Mouse (Mus musculus) c-Kit-positive CD71-positive TER-119-negative erythroid progenitor cells, embryonic 14.5 days (primary cell): Measurements from ENCODE around the gene Dync1i2.

Source experiments
- DNase-seq: peaks from one replicate; pipeline ENCODE4 v3.0.0-alpha.2; 2013; ENCODE audit warnings: low read depth

Dync1i2 gene

DNA sequence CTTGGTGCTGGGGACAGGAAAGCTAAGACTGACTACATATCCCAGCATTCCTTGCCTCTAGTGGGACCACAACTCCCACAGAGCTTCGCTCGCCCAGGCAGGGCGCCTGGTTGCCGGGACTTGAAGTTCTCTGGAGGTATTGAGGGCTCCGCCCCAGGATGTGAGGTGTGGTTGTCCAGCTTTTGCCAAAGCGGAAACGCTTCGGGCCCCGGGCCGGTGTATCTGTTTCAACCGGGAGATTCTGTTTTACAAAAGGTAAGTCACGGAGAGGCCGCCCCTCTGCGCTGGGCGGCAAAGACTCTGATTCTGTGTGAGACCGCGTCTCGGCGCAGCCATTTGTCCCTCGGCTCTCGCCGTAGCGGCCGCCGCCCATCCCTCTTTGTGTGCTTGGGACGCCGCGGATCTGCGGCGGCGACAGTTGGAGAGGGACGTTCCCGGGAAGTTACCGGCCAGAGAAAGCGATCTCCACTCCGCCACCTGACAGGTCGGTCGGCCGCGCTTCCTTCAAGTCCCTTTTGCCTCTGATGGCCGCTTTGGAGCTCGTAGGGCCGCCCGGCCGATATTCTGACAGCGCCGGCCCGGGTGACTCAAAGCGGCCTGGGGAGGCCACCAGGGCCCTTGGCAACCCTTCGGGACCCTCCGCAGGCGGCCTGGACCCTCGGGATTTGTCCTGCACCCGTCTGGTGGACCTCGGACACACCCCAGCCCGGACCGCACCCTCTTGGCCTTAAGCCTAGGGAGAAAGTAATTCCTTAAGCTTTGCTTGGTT, at the start of gene Dync1i2:
Dync1i2 (plus strand) TSS at position 116 of the 769 bp plus-strand sequence.
- DNase-seq, result peak; percentile 91

DNA sequence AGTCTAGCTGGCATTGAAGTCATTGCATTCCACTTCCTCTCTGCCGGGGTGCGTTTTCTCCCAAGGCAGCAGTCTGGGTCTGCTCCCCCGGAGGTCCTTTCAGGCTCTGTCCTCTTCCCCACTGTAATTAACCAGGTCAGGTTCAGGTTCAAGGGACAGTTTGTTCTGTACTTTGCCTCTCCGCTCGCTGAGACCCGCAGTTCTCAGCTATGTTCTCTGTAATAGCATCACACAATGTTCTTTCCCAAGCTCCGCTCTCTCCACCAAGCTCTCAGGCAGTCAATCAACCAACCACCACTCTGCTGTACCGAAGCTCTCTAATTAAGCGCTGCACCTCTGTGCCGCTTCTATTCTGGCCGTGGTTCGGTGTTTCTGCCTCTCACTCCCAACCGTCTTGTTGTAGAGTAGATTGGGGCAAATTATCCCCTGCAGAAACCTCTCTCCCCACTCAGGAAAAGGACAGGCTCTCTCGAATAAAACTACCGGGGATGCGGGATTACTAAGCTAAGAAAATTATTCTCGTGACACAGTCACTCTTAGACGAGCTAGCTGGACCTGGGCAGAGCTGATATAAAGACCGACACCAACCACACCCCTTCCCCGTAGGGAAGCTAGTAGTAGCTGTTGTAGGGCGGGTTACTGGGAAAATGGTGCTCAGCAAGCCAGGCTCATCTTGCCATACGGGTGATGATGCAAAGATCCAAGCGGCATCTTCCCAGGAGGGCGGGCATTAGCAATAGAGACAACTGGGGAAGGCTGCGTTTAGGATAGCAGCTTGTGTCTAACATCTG, 48.5 kb upstream of the Dync1i2 start:
- DNase-seq, result no peak

DNA sequence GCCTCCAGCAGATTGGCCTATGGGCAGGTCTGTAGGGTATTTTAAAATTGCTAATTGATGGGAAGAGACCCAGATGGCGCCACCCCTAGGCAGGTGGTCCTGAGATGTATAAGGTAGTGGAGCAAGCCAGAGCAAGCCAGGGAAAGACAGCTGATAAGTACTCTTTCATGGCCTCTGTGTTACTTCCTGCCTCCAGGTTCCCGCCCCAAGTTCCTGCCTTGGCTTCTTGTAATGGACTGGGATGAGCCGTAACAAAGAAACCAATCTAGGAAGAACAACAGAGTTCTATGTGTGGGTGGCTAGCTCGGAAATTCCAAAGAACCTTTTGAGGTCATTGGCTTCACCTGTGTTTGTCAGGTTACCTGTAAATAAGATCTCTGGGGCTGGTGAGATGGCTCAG, 44.3 kb upstream of the Dync1i2 start:
- no peak for DNase-seq

DNA sequence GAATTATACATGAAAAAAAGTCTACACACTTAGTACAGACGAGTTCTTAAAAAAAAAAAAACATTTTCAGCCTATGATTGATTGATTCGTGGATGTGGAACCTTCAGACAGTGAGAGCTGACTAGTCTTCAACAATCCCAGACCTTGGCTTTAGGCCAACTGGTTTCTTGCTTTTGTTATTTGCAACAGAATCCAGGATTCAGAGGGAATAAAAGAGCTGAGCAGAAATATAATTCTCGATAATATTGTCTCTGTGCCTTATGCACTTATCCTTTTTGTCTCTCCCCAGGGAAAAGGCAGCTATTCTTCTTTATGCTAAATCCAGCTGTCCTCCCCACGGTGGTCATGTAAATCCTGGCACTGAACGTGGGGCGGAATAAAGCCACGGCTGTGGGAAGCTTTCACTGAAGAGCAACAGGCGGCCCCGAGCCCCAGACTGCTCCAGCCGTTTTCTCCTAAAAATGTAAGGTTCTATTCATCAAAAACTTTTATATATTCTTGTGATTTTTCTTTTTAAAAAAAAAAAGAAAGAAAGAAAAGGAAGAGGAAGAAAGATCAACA, 43.0 kb upstream of the Dync1i2 start:
- DNase-seq, result no peak

DNA sequence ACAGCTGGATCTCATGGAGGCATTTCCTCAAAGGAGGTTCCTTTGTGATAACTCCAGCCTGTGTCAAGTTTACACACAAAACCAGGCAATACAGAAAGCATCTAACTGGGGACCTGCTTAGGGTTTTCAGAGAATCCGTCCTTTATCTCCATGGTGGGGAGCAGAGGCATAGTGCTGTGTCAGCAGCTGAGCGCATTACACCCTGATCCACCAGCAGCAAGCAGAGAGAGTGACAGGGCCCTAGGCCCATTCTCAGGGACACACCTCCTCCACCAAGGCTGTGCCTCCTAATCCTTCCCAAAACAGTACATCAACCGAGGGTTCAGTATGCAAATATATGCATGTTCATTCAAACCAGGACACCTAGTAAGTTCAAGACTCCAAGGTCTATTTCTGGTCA, 38.5 kb upstream of the Dync1i2 start:
- DNase-seq, result no peak

DNA sequence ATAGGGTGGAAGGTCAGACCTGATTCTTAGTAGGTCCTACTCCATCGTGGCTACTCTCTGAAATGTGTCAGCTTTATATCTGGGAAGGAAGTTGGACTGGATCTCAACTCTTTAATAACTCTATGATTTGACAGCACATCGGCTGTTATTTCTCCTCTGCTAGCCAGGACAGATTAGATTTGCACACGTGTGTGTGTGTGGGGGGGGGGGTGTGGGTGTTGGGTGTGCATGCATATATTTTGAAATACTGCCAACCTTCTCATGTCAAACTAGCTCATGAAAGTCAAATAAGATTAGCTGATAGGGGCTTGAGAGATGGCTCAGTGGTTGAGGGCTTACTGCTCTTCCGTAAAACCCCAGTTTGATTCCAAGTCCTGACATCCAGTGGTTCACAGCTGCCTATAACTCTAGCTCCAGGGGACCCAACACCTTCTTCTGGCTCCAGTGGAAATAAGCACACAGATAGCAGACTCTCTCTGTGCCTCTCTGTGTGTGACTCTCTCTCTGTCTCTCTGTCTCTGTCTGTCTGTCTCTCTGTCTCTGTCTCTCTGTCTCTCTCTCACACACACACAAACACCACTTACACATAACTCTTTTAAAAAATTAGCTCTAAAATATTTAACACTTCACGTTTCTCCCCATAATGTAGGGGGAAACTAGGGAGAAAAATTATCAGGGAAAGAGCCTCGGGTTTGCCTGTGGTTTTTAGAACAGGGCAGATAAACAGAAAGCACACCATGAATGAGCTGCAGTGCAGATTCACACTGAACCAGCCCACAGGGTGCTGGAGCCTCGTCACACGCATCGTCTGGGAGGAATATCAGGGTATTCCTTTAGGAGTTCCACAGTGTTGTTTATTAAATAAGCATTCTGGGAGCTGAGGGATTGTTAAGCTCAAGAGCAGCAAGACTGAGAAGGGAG, 34.9 kb upstream of the Dync1i2 start:
- no peak for DNase-seq

DNA sequence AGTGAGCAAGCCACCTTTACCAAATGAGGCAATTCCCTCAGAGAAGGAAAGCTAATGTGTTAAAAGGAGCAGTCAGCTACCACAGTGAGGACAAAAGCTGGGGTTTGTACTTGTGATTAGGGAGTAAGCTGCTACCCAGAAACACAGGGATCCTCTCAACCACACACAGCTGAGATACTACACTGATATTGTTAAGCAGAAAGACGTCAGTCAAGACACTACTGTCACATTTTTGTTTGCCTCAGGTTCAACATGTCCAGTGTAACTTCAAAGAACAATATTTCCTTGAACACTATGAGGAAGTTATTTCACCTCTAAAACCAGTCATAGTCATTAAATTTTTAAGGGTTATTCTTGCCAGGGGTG, 34.3 kb upstream of the Dync1i2 start:
- no peak for DNase-seq

DNA sequence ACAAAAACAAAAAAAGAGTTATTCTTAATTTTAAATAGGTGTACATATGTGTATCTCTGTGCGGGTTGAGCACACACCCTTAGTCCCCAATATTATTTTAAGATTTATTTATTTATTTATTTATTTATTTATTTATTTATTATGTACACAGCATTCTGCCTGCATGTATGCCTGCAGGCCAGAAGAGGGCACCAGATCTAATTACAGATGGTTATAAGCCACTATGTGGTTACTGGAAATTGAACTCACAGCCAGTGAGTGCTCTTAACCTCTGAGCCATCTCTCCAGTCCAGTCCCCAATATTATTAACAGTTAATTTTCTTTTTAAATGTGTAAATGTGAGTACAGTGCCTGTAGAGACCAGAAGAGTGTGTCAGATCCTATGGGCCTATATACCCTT, 33.7 kb upstream of the Dync1i2 start:
- DNase-seq, result no peak

DNA sequence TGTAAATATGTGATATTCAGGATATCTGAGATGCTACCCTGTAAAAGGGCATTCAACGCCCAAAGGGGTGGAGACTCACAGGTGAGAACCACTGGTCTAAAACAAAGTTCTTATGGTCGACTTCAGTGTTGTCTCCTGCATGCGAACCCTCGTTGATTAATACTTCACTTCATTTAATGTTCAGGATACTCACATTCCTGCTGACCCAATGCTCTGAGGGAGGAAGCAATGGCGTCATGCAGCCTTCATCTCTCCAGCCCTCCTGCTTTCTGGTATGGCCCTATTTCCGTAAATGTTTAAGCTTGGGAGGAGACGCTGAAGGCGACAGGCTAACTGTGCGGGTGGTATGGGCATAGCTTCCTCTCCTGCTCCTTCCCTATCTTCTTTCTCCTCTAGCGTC, 31.8 kb upstream of the Dync1i2 start:
- DNase-seq, result no peak

DNA sequence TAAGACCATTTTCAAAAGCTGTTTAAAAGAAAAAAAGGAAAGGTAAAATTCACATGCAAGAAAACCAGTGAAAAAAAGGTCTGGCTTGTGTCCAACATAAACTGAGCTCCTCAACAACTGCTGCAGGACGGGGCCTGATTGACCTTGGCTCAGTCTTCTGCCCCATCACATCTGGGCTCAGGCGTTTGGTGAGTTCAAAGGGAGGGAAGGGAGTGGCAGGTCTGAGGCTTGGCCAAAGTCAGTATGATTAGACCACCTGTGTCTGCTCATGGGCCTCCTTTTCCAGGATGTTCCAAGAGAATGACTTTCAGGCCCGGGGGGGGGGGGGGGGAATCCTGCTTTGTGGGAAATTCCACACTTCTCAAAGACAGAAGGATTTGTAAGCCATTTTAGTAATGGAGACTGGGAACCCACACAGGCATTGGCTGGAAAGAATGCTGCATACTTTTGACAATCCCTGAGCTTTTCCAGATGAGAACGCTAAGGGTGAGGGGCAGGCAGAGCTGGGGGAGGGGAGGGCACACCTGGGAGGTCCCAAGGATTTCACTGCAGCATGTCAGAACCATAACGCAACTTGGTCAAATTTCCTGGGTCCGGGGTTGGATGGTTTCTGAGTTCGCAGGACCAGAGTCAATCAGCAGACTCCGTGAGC, 30.8 kb upstream of the Dync1i2 start:
- DNase-seq, result no peak

DNA sequence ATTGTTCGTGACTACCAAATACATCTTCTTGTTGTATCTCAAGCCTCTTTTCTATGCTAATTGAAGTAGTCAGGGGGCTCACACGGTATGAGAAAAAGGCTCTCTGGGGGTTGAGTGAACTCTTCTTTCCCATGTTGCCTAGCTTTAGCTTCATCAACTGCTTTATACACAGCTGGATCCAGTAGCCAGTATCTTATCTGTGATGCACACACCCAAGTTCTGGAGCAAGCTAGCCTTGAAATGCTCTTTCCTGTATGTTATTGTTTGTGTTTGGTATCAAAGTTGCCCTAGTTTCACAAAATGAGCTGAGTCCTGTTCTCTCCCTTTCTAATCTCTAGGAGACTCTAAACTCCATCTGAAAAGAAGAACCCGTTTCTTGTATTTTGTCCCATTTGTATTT, 23.6 kb upstream of the Dync1i2 start:
- DNase-seq, result peak; percentile 54

DNA sequence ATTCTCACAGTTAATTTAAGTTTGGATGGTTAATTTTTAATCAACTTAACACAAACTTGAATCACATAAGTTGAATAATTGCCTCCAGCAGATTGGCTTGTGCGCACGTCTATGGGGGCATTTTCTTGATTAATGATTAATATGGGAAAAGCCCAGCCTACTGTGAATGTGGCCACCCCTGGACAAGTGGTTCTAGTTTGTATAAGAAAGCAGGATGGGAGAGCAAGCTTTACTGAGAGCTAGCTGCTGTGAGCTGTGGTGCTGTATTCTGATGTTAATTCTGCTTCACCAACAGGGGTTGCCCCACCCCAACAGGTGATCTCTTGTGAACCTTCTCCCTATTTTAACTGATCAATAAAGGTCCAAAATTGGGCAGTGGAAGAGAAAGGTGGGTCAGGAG, 22.6 kb upstream of the Dync1i2 start:
- DNase-seq, result no peak

DNA sequence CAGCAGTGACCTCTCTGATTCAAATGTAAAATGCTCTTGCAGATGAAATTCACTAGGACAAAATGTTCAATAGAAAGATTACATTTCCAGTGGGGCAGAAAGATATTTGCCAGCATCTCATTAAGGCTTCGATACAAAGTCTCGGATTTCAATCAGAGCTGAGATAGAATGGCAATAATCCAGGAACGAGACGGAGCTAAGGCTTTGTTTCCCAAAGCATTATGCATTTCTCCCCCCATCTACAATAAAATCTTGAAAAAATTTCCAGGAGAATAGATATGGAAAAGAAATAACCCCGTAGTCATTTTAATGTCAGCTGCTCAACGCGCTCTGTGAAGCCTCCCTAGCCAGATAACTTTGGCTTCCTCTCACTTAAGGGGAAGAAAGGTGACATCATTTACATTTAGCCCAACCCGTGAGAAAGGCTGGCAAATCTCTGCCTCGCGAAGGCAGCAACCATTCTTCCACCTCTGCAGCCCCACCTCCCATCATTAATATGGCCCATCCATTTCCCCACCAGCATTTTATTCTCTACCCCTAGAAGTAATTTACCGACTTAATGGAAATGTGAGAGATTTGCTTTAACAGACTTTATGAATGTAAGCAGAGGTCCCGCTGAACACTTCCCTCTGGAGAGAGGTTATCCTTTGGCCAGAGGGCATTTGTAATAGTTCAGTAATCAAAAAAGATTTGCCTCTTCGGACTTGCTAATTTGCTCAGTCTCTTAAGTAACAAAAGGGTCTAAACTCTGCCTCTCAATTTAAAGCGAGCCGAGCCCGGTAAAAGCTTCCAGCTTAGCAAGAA, 19.9 kb upstream of the Dync1i2 start:
- no peak for DNase-seq

DNA sequence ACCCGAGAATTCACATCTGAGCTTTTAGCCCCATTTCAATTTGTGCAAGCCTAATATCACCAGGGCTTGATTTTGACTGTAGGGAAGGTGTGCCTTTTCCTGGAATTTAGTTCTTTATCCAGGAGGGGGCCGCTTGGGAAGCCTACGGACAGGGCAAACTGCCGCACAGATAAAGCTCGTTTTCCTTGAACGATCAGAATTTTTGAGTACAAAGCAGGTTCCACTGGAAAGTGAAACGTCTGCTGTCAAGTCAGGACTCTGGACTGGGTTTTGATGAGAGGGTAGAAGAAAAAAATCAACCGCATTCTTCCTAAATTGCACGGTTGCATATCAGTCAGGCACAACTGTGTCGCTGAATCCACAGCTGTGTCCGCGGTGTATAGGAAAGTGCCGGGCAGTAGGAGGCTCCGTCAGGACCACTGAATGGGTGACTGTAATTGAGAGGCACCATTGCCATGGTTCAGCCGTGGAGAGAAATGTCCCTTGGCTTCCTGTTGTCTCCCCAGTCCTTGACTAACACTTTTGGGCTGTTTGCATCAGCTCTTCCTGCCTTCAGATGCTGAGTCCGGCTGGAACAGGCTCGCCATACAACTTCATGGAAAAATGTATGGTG, 19.2 kb upstream of the Dync1i2 start:
- DNase-seq, result no peak

DNA sequence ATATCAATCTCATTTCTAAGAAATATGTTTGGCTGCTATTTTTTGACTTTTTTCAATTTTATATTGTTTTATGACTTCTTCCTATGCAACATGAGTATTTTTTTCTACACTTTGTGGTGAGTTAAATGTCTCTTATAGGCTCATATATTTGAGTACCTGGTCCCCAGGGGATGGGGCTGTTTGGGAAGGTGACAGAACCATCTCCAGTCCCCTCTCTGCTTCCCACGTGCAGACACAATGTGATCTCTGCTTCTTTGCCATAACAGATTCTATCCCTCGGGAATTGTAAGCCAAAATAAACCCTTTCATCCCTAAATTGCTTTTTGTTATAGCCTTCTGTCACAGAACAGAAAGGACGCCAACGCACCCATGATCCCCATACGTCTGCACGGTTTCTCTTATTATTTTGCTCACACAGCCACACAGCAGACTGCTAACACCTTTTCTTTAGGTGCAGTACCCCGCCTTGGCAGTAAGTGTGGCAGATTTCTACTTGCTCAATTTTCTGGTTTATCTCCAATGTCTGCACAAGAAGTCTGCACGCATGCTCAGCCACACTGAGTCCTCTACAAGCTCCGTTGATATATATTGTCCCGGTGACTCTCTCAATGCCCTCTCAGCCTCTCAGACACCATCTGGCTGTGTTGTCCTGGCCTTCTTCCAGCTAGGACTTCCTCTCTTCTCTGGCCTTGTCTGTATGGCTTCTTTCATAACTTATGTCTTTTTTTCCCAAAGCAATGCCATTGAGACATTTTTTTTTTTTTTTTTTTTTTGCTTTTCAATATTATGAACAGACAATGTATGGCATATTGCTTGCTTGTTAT, 17.2 kb upstream of the Dync1i2 start:
- DNase-seq, result no peak

DNA sequence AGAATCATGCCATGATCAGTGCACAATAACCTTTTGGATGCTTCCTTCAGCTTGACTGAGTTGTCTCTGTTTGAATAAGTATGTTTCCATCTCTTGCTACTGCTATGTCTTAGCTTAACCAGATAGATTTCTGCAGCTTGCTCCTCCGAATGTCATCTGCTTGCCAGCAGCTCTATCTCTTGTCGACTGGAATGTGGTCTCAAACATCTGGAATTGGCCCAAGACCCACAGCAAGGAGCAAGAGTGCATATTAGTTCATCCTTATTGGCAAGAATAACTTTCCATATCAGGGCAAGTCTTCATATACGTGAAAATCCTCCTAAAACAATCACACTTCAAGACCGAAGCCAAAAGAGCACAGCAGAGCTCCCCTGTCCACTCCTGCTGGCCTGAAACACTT, 14.6 kb upstream of the Dync1i2 start:
- no peak for DNase-seq

DNA sequence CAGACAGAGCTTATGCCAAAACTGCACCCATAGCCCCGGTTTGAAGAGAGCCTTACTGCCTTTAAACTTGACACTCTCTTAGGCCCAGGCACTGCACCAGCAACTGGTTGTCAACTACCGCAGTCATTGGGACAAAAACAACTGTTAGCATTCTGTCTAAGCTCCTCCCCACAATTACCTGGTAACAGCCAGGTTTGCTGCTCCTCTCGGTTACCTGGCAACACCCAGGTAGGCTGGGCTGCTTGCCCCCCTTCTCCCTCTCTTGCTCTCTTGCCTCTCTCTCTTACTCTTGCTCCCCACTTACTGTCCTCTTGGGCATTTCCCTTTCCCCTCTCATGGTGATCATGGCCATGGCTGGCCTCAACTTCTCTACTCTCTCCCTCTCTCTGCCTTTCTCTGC, 12.6 kb upstream of the Dync1i2 start:
- no peak for DNase-seq

DNA sequence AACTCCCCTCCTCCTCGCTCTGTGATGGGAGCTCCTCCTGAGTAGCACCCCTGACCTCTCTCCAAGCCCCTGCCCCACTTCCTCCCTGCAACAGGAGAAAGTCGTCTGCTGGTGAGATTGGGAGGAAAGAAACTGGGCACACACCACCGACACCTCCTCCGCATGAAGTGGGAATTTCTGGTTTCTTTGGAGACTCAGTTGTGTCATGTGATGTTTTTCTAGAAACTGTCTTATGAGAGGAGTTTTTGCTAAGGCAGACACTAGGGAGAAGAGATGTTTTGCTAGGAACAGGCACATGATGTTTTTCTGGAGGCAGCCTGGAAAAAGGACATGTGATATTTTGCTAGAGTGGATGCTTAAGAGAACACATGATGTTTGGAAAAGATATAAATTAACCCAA, 11.0 kb upstream of the Dync1i2 start:
- no peak for DNase-seq

DNA sequence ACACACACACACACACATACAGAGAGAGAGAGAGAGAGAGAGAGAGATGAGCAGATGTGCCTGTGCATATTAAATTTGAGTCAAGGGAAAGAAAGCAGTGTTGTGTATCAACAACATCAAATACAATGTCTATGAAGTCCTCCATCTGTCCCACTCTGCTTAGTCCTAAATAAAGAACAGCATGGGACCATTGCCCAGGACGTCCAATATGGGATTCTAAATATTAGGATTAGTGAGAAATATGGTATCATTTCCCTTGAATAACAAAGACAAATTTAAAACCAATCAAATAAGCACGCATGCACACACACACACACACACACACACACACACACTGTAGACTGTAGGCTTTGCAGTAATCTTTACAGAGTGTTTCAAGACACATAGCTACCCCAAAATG, 9.6 kb upstream of the Dync1i2 start:
- DNase-seq, result no peak
